Mouse (Mus musculus) hindbrain, embryonic 10.5 days (tissue): ENCODE measurements at regions not wholly inside any gene's neighbourhood (a gene's known extent, or its start where the extent isn't known, plus 50 kb on each side); places are given as distances from the start of the nearest gene placed in this dataset.

ENCODE experiments used
- DNase-seq: peaks from one replicate; pipeline ENCODE4 v3.0.0-alpha.2; 2017; ENCODE audit warnings: low spot score
- H3K27ac ChIP-seq: fragments of 300-500 bp; sonication (generic); 2 replicates; pipeline ENCODE4 v1.5.1; 2016; ENCODE audit warnings: mild to moderate bottlenecking, moderate library complexity
- H3K27me3 ChIP-seq: fragments of 300-500 bp; sonication (generic); 2 replicates; pipeline ENCODE4 v1.6.1; 2016; ENCODE audit warnings: mild to moderate bottlenecking; ENCODE audit not compliant: poor library complexity, insufficient read depth, severe bottlenecking
- H3K36me3 ChIP-seq: fragments of 300-500 bp; sonication (generic); 2 replicates; pipeline ENCODE4 v1.6.1; 2016; ENCODE audit warnings: mild to moderate bottlenecking, moderate library complexity
- H3K4me1 ChIP-seq: fragments of 300-500 bp; sonication (generic); replicated peaks from 2 replicates; pipeline ENCODE4 v1.6.1; 2016; ENCODE audit warnings: mild to moderate bottlenecking
- H3K4me3 ChIP-seq: fragments of 300-500 bp; sonication (generic); 2 replicates; pipeline ENCODE4 v1.5.1; 2016; ENCODE audit warnings: mild to moderate bottlenecking, moderate library complexity
- H3K9me3 ChIP-seq: fragments of 300-500 bp; sonication (generic); 2 replicates; pipeline ENCODE4 v1.6.1; 2016; ENCODE audit warnings: mild to moderate bottlenecking, moderate library complexity
- WGBS: fragments of 180-500 bp; shearing (Covaris S2); methylation state at CpG from one replicate; pipeline ENCODE4 v1.1.7; 2016; 5-methylcytosine and 5-hydroxymethylcytosine counted together

DNA sequence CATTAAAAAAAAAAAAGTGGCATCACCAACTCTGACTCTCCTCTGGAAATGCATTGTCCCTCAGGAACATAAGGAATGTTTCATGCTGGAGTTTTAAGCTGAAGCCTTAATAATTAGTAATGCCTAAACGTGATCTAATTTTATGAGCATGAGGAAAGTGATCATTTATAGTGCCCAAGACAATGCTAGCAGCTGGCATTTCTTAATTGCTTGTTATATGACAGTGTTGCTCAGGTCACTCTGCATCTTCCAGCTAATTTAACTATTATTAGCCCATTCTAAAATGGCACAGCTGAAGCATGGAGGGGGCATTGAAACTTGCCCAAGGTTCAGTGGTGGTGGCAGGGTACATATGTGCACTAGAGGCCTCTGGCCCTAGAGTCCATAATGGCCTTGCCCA lies 51.3 kb upstream of the Ssr3 start:
- no peak for DNase-seq
- WGBS: 72% methylated on average over 1 of the region's 1 CpGs
- H3K27ac ChIP-seq: no peak overlapping the region
- H3K27me3 ChIP-seq: no peaks in the 10 kb centered on the region
- H3K4me3 ChIP-seq: no peak overlapping the region
- H3K36me3 ChIP-seq: no peaks in the 10 kb centered on the region
- no peaks in the 10 kb centered on the region for H3K9me3 ChIP-seq
- peaks cover 21% of the 10 kb centered on the region for H3K4me1 ChIP-seq

DNA sequence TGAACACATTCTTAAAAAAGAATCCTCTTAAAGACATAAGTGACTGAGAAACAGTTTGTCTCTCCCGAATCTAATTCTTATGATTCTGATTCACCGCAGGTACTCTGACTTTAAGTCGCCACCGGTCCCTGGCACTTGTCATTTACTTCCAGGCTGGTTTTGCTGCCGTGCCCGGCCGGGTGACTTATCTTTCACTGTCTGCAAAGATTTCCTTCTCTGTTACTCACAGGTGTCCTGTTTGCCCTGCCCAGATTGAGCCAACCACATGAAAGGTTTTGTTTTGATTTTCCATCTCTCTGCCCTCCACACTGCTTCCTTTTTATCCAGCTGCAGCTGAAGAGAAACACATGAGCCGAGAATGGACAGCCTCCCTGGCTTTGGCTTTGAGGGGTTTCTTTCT lies 50.5 kb upstream of the Ssr3 start:
- WGBS: 73% methylated on average over 8 of the region's 8 CpGs
- no peaks in the 10 kb centered on the region for H3K9me3 ChIP-seq
- DNase-seq: no peak
- no peaks in the 10 kb centered on the region for H3K27me3 ChIP-seq
- H3K4me3 ChIP-seq: no peak overlapping the region
- H3K27ac ChIP-seq: no peak overlapping the region
- H3K4me1 ChIP-seq: peaks cover 21% of the 10 kb centered on the region
- no peaks in the 10 kb centered on the region for H3K36me3 ChIP-seq

DNA sequence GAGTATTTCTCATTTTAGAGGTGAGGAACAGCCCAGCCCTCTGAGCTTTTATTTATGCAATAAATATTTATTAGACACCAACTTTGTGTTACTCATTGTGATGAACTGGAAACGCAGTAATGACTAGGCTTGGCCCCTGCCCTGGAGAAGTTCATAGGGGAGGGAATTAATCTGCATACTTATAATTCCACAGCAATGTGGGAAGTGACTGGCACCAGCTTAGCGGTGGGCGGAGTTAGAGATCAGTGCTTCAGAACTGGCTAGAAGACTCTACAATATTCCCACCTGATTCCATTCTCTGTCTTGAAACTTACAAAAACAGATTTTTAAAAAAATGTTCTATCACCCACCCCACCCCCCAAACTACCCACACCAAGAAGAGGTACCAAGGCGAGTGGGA lies 49.8 kb upstream of the Ssr3 start:
- WGBS: 80% methylated on average over 4 of the region's 4 CpGs
- Histone ChIP-seq H3K4me1 (peaks cover 21% of the 10 kb centered on the region), H3K36me3 (no peaks in the 10 kb centered on the region), H3K9me3 (no peaks in the 10 kb centered on the region), H3K27me3 (no peaks in the 10 kb centered on the region), H3K27ac (no peak overlapping the region), H3K4me3 (no peak overlapping the region)
- no peak for DNase-seq
